Mouse (Mus musculus) midbrain, embryonic 16.5 days (tissue): ENCODE results near the gene Tfap2a. TPM values are rescaled to one million over a fixed set of nuclear protein-coding genes. Genes with fewer than 3 reads are reported as not detected.

Source experiments
- ATAC-seq: fragments of 200-750 bp; cut with Nextera tagmentation; 2 replicates; pipeline ENCODE4 v1.8.0; 2017; ENCODE audit warnings: moderate TSS enrichment
- H3K27ac ChIP-seq: fragments of 300-500 bp; sonication (generic); 2 replicates; pipeline ENCODE4 v1.5.1; 2014; ENCODE audit warnings: mild to moderate bottlenecking, low read length, mixed read lengths
- H3K27me3 ChIP-seq: fragments of 300-500 bp; sonication (generic); 2 replicates; pipeline ENCODE4 v1.6.1; 2014; ENCODE audit warnings: low read depth, low read length, mixed read lengths; ENCODE audit not compliant: control insufficient read depth, insufficient read depth
- H3K36me3 ChIP-seq: fragments of 300-500 bp; sonication (generic); 2 replicates; pipeline ENCODE4 v1.6.1; 2014; ENCODE audit warnings: mild to moderate bottlenecking, low read length, moderate library complexity, mixed read lengths; ENCODE audit not compliant: control insufficient read depth, insufficient read depth
- H3K4me1 ChIP-seq: fragments of 300-500 bp; sonication (generic); 2 replicates; pipeline ENCODE4 v1.6.1; 2014; ENCODE audit warnings: mild to moderate bottlenecking, low read length, mixed read lengths; ENCODE audit not compliant: control insufficient read depth, insufficient read depth
- H3K4me2 ChIP-seq: fragments of 300-500 bp; sonication (generic); 2 replicates; pipeline ENCODE4 v1.6.1; 2014; ENCODE audit warnings: mild to moderate bottlenecking, low read length, mixed read lengths
- H3K4me3 ChIP-seq: fragments of 300-500 bp; sonication (generic); 2 replicates; pipeline ENCODE4 v1.5.1; 2014; ENCODE audit warnings: low read depth, mild to moderate bottlenecking, low read length, moderate library complexity, mixed read lengths
- H3K9ac ChIP-seq: fragments of 300-500 bp; sonication (generic); 2 replicates; pipeline ENCODE4 v1.6.1; 2014; ENCODE audit warnings: low read depth, low read length, mixed read lengths
- H3K9me3 ChIP-seq: fragments of 300-500 bp; sonication (generic); replicated peaks from 2 replicates; pipeline ENCODE4 v1.6.1; 2014; ENCODE audit warnings: mild to moderate bottlenecking, low read length, mixed read lengths; ENCODE audit not compliant: control insufficient read depth, poor library complexity, severe bottlenecking
- WGBS: fragments of 180-500 bp; shearing (Covaris S2); extraction: QIAGEN DNeasy Blood & Tissue Kit; methylation state at CpG from one replicate; pipeline ENCODE4 v1.1.7; 2014; 5-methylcytosine and 5-hydroxymethylcytosine counted together
- polyA plus RNA-seq: library from polyadenylated mRNA; unstranded; fragments of >200 nt; fragmentation: Nextera tagmentation; extraction: Ambion mirVana; gene quantifications from 2 replicates; pipeline ENCODE4 v1.2.1, GENCODE M21; 2015

The Tfap2a gene
- polyA plus RNA-seq, 1 experiment from 2014 or later, result 2.3 TPM

DNA sequence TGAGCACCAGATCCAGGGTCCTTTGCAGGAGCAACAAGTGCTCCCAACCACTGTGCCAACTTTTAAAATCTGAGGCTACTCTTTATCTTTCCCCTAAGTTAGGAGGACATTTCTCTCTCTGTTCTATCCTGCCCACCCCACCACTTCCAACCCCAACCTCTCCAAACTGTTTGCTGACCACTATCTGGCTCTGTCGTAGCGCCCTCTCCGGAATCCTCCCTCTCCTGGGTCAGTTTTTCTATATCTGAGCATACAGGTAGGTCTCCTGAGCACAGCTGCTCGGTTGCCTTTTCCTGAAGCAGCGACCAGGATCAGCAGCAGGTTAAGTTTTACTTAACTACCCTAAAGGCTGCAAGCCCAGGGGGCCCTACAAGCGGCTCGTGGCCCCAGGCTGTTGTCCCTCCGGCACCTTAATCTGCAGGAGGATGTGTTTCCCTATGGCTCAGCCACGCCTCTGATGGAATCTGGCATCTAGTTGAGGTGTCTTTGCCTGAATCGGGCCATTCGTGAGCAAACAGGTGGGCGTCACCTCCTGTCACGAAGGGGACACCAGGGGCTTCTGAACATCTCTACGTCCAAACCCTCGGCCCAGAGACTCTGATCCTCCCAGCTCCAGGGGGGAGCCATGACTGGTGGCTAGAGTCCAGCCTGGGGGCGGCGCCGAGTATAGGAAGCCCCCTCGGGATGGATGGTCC is 6.1 kb upstream of the Tfap2a start:
- Histone ChIP-seq H3K27ac (no peak overlapping the region), H3K27me3 (peaks cover 76% of the 10 kb centered on the region), H3K9me3 (0 out of 2 replicates have a peak, but pooled peaks cover 5% of the 10 kb centered on the region), H3K36me3 (no peaks in the 10 kb centered on the region), H3K4me2 (no peak overlapping the region), H3K4me1 (no peaks in the 10 kb centered on the region), H3K9ac (no peak overlapping the region), H3K4me3 (no peak overlapping the region)
- no peak for ATAC-seq
- WGBS, result under 1% methylated on average over 19 of the region's 19 CpGs

DNA sequence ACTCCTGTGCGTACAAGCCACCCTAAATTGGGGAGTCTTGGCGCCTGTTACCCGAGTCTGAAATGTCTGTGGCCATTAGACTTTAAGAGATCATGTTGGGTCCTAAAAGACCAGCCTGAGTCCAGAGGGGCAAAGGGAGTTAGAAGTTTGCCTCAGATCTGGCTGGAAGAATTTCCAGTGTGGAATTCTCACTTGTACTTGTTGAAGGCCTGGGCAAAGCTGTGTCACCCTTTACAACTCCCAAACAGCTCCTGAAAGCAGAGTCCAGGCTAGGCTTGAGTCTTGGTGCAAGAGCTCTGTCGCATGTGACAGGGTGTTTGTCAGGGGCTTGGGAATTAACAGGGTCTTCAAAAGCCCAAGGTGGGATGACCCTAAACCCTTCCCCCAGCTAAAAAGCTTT is 5.0 kb upstream of the Tfap2a start:
- Histone ChIP-seq H3K27me3 (peaks cover 82% of the 10 kb centered on the region), H3K4me3 (no peak overlapping the region), H3K9ac (no peak overlapping the region), H3K27ac (no peak overlapping the region), H3K9me3 (0 out of 2 replicates have a peak, but pooled peaks cover 5% of the 10 kb centered on the region), H3K4me2 (no peak overlapping the region), H3K4me1 (peaks cover under 1% of the 10 kb centered on the region; the same call in 1 of the 2 replicates), H3K36me3 (no peaks in the 10 kb centered on the region)
- 5% methylated on average over 4 of the region's 4 CpGs for WGBS
- ATAC-seq, result no peak

DNA sequence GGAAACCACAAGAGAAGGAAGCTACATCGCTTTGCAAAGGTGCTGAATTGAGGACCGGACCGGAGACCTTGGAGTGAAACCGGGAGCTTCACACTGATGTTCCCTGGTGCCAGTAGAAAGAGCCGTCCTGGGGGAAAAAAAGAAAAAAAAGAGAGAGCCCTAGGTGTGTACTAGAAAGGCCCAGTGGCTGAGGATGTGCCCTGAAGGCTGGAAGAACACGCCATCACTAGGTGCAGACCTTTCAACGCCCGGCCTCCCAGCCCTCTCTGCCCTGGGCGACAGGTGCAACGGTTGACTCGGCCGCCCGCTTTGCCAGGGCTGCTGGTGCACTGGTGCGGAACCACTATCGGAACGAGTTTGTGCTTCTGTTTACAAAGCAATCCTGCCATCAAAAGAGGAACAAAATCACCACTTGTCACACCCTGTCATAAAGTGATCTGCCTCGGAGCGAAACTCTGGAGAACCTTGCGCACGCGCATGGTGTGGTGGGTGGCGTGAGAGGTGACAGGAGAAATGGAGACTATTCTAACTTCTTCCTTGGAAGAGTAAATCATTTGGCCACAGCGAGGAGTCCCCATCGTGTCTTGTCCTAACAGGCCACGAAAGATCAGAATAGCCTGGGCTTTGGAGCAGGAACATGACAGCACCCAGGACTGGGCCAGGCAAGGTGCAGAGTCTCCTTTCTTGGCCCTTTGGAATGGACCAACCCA is 3.8 kb upstream of the Tfap2a start:
- Histone ChIP-seq H3K9ac (no peak overlapping the region), H3K4me2 (no peak overlapping the region), H3K36me3 (no peaks in the 10 kb centered on the region), H3K4me1 (peaks cover 4% of the 10 kb centered on the region; the same call in 1 of the 2 replicates), H3K4me3 (no peak overlapping the region), H3K9me3 (0 out of 2 replicates have a peak, but pooled peaks cover 5% of the 10 kb centered on the region), H3K27me3 (peaks cover 88% of the 10 kb centered on the region), H3K27ac (no peak overlapping the region)
- ATAC-seq, result no peak
- 1% methylated on average over 25 of the region's 25 CpGs for WGBS

DNA sequence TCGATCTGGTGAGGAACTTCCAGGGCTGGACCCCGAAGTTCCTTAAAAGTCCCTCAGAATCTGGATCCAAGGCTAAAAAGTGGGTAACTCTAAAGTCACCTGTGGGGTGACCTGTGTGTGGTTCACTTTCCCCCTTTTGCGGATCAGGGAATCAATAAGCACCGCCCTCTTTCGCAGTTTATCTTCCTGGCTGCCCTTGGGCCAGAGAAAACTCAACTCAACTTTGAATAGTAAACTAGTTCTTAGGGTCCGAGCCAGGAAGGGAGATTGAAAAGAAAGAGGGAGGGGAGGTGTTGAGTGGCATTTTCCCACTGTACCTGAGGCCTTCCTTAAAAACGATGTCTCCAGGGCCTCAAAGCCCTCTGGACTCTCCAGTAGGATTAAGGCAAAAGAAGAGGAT is 3.3 kb upstream of the Tfap2a start:
- H3K27ac ChIP-seq, result no peak overlapping the region
- H3K9me3 ChIP-seq, result 0 out of 2 replicates have a peak, but pooled peaks cover 5% of the 10 kb centered on the region
- H3K4me3 ChIP-seq, result no peak overlapping the region
- WGBS, result 0% methylated on average over 7 of the region's 7 CpGs
- H3K4me2 ChIP-seq, result no peak overlapping the region
- H3K9ac ChIP-seq, result no peak overlapping the region
- peaks cover 91% of the 10 kb centered on the region for H3K27me3 ChIP-seq
- no peak for ATAC-seq
- peaks cover 4% of the 10 kb centered on the region; the same call in 1 of the 2 replicates for H3K4me1 ChIP-seq
- no peaks in the 10 kb centered on the region for H3K36me3 ChIP-seq

DNA sequence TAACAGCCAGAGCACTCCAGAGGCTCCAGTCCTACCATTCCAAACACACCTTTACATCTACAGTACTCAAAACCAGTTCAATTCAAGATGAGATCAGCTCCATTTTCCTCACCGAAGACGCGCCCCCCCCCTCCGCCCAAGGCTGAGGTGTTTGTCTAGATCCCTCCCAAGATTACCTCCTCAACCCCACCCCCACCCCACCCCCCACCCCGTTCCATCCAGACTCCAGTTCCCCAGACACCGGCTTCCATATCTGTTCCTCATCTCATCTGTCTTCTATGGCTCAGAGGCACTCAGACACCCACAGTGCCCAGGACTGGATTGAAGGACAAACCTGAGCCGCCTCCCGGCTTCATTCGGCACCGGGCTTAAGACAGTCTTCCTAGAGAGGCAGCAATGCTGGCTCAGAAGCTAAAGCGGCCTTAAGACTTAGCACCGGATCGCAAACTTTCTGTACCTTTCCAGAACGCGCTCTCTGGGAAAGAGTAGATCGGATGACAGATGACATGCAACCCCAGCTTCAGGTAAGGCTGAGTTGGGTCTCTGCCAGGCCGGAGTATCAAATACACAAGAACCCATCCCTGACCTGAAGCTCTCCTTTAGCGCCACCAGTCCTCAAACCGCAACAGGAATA is 2.7 kb upstream of the Tfap2a start:
- ATAC-seq, result no peak
- Histone ChIP-seq H3K27ac (no peak overlapping the region), H3K4me2 (no peak overlapping the region), H3K9ac (no peak overlapping the region), H3K9me3 (0 out of 2 replicates have a peak, but pooled peaks cover 5% of the 10 kb centered on the region), H3K36me3 (no peaks in the 10 kb centered on the region), H3K4me1 (peaks cover 4% of the 10 kb centered on the region; the same call in 1 of the 2 replicates), H3K4me3 (no peak overlapping the region), H3K27me3 (peaks cover 91% of the 10 kb centered on the region)
- WGBS, result under 1% methylated on average over 19 of the region's 19 CpGs

DNA sequence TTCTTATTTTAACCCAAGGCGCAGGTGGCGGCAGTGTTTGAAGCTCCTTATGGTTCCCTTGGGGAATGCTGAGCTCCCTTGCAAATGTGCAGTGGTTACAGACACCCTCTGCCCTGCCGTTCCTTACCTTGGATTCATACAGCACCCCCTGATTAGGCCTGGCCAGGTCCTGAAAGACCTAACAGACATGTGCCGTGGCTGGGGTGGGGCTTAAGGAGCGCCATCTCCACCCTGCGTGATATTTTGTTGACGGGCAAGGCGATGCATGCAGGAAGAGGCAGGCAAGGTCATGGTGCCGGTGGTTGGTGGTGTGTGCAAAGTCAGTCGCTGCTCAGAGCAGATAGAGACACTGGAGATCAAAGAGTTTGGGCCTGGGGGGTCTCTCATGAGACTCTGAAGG is 1.7 kb upstream of the Tfap2a start:
- Histone ChIP-seq H3K27ac (no peak overlapping the region), H3K36me3 (no peaks in the 10 kb centered on the region), H3K4me2 (no peak overlapping the region), H3K9me3 (no peaks in the 10 kb centered on the region), H3K9ac (no peak overlapping the region), H3K4me1 (peaks cover 6% of the 10 kb centered on the region; the same call in 1 of the 2 replicates), H3K27me3 (peaks cover 88% of the 10 kb centered on the region), H3K4me3 (no peak overlapping the region)
- ATAC-seq, result no peak
- 2% methylated on average over 10 of the region's 10 CpGs for WGBS

DNA sequence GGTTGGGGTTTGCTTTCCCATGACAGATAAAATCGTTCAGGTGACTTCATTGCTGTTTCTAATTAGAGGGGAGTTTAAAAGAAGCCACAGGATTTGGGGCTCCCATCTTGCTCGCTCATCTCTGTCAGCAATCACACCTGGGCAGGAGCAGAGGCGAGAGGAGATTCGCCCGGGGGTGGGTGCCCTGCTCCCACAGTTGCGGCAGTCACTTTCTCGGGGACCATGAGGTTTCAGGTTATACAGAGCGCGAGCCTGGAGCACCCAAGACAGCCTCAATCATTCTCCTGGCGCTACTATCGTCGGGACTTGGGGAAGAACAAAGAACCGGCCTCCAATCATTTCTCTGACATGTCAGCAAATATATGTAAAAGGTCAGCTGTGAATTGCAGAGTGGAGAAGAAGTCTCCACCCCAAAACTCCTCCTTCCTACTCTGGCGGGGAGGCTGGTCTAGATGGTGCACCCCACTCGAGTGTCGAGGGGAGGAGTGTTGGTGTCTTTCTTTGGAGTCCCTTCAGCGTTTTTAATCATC is 1.0 kb upstream of the Tfap2a start:
- no peak overlapping the region for H3K27ac ChIP-seq
- H3K36me3 ChIP-seq, result no peaks in the 10 kb centered on the region
- H3K27me3 ChIP-seq, result peaks cover 82% of the 10 kb centered on the region
- peaks cover 10% of the 10 kb centered on the region; the same call in 1 of the 2 replicates for H3K4me1 ChIP-seq
- no peak overlapping the region for H3K4me3 ChIP-seq
- ATAC-seq, result no peak
- no peak overlapping the region for H3K4me2 ChIP-seq
- under 1% methylated on average over 17 of the region's 17 CpGs for WGBS
- no peaks in the 10 kb centered on the region for H3K9me3 ChIP-seq
- no peak overlapping the region for H3K9ac ChIP-seq

DNA sequence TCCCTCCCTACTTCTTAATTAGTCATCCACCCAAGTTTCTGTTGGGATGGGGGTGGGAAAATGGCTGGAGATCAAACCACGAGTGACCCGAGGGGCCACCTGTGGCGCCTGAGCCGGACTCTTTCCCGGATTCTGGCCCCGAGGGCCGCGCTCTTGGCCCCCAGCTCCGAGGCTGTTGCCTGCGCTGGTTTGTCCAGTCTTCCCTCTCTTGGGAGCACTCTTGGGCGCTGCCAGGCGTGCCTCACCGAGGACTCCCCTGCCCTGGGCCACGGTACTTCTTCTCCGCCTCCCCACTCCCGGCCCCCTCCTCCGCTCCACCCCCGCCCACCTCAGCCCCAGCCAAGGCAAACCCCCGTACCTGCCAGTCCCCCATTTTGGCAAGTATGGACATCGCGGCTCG is 415 bp downstream of the Tfap2a start:
- no peak overlapping the region for H3K9ac ChIP-seq
- H3K27ac ChIP-seq, result no peak overlapping the region
- H3K4me2 ChIP-seq, result peak overlapping the region; percentile 35; the same call in 1 of the 2 replicates
- peak overlapping the region; percentile 16 for H3K4me3 ChIP-seq
- H3K9me3 ChIP-seq, result no peaks in the 10 kb centered on the region
- ATAC-seq, result 0 out of 2 replicates have a peak, but pooled peaks have one; percentile 13
- peaks cover 19% of the 10 kb centered on the region for H3K4me1 ChIP-seq
- no peaks in the 10 kb centered on the region for H3K36me3 ChIP-seq
- H3K27me3 ChIP-seq, result peaks cover 78% of the 10 kb centered on the region
- WGBS, result under 1% methylated on average over 22 of the region's 22 CpGs
